Mouse (Mus musculus): ENCODE measurements around the gene Fgd6. TPM values are rescaled to one million over a fixed set of nuclear protein-coding genes. Genes with fewer than 3 reads are reported as not detected.

Fgd6 gene
- polyA plus RNA-seq, 1 experiment from 2014 or later: 3.0 TPM

GRCm38 (mm10) chr10:94080740-94081139 lies 44.9 kb downstream of the Fgd6 start:
- Histone ChIP-seq H3K36me3 (no peaks in the 10 kb centered on the region), H3K4me1 (replicated peaks) (peaks cover 18% of the 10 kb centered on the region), H3K4me2 (no peak overlapping the region), H3K27me3 (no peaks in the 10 kb centered on the region), H3K4me3 (no peak overlapping the region), H3K27ac (no peak overlapping the region), H3K9ac (no peak overlapping the region), H3K9me3 (no peaks in the 10 kb centered on the region)
- no peak for ATAC-seq (ENCODE audit: low FRiP score)
- 70% methylated on average over 3 of the region's 3 CpGs for WGBS

GRCm38 (mm10) chr10:94082040-94082734 lies 46.4 kb downstream of the Fgd6 start:
- Histone ChIP-seq H3K9ac (no peak overlapping the region), H3K4me1 (replicated peaks) (peaks cover 13% of the 10 kb centered on the region), H3K27ac (no peak overlapping the region), H3K4me2 (no peak overlapping the region), H3K9me3 (no peaks in the 10 kb centered on the region), H3K27me3 (no peaks in the 10 kb centered on the region), H3K36me3 (no peaks in the 10 kb centered on the region), H3K4me3 (no peak overlapping the region)
- ATAC-seq (ENCODE audit: low FRiP score): no peak
- 38% methylated on average over 7 of the region's 7 CpGs for WGBS

- Histone ChIP-seq H3K27me3 (no peaks in the 10 kb centered on the region), H3K4me3 (no peak overlapping the region), H3K36me3 (peaks cover 11% of the 10 kb centered on the region), H3K9ac (no peak overlapping the region), H3K27ac (no peak overlapping the region), H3K9me3 (no peaks in the 10 kb centered on the region; the same call in 1 of the 2 replicates), H3K4me2 (no peak overlapping the region), H3K4me1 (replicated peaks) (peaks cover 10% of the 10 kb centered on the region)
- ATAC-seq (ENCODE audit: low FRiP score): no peak
- 82% methylated on average over 8 of the region's 8 CpGs for WGBS
Measured at GRCm38 (mm10) chr10:94086315-94086714, 50.5 kb downstream of the Fgd6 start.

- Histone ChIP-seq H3K4me2 (no peak overlapping the region), H3K36me3 (peaks cover 17% of the 10 kb centered on the region), H3K4me1 (replicated peaks) (peaks cover 3% of the 10 kb centered on the region; the same call in 1 of the 2 replicates), H3K27me3 (no peaks in the 10 kb centered on the region), H3K9me3 (peaks cover 3% of the 10 kb centered on the region), H3K9ac (no peak overlapping the region), H3K27ac (peak overlapping the region; percentile 48; the same call in 1 of the 2 replicates), H3K4me3 (no peak overlapping the region)
- peak; percentile 65; the same call in 1 of the 2 replicates for ATAC-seq (ENCODE audit: low FRiP score)
- WGBS: 19% methylated on average over 8 of the region's 11 CpGs
Measured at GRCm38 (mm10) chr10:94087367-94088077, 51.7 kb downstream of the Fgd6 start.

GRCm38 (mm10) chr10:94090032-94090431 lies 54.2 kb downstream of the Fgd6 start:
- Histone ChIP-seq H3K9me3 (peaks cover 3% of the 10 kb centered on the region), H3K9ac (no peak overlapping the region), H3K4me2 (no peak overlapping the region), H3K4me1 (replicated peaks) (0 out of 2 replicates have a peak, but pooled peaks cover 3% of the 10 kb centered on the region), H3K27ac (no peak overlapping the region), H3K36me3 (peaks cover 17% of the 10 kb centered on the region), H3K27me3 (no peaks in the 10 kb centered on the region), H3K4me3 (no peak overlapping the region)
- 93% methylated on average over 3 of the region's 3 CpGs for WGBS
- no peak for ATAC-seq (ENCODE audit: low FRiP score)

DNA sequence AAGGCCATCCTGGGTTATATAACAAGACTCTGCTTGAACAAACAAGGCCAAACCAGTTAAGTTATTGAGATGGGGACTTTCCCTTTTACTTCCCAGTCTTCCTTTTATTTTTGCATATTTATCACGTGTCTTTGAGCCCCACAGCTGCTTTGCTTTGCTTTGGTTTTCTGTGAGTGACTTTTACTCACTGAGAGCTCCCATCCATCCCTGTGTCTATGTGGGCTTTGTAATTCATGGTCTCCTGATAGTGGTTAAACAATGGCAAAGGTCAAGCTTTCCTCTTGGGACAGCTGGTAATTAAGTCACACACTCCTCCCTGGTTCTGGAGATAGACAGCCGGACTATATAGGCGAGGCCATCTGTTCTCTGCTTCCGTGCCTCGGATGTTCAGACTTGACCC lies 57.7 kb downstream of the Fgd6 start:
- H3K4me3 ChIP-seq: no peak overlapping the region
- no peaks in the 10 kb centered on the region for H3K4me1 ChIP-seq (replicated peaks)
- peak; percentile 54; the same call in 1 of the 2 replicates for ATAC-seq (ENCODE audit: low FRiP score)
- peaks cover 17% of the 10 kb centered on the region for H3K36me3 ChIP-seq
- WGBS: 22% methylated on average over 5 of the region's 5 CpGs
- H3K4me2 ChIP-seq: no peak overlapping the region
- no peak overlapping the region for H3K27ac ChIP-seq
- no peak overlapping the region for H3K9ac ChIP-seq
- H3K9me3 ChIP-seq: peaks cover 3% of the 10 kb centered on the region
- H3K27me3 ChIP-seq: no peaks in the 10 kb centered on the region

DNA sequence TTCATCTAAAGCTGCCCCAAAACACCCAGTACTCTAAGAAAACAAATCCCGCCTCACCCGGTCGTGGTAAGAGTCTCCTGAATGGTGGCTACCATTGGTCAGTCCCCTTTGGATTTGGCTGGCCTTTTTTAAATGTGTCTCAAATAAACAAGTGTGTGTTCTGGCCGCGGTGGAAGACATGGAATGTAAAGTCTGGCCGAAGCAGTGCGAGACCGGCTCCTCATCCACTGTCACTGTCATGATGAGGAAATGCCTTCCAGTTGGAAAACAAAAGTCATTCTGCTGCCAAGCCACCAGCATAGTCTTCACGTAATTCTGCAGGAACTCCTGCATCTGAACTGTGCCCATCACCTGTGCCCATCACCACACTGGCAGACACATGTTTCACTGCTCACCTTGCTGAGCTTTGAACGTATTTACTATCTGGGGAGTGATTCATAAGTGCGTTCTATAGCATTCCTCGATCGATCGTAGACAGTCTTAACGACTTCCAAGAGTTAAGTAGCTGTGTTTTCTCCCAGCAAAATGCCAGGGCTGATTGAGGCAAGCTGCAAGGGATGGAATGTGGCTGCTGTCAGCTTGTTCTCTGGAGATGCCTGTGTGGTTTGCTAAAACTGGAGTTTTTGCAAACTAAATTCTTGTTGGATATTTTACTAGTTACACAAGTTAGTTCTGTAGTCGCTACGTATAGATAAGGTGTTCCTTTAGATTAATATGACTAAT lies 60.1 kb downstream of the Fgd6 start:
- no peak overlapping the region for H3K27ac ChIP-seq
- peaks cover 3% of the 10 kb centered on the region for H3K9me3 ChIP-seq
- WGBS: 92% methylated on average over 17 of the region's 17 CpGs
- H3K27me3 ChIP-seq: no peaks in the 10 kb centered on the region
- no peak overlapping the region for H3K9ac ChIP-seq
- H3K4me1 ChIP-seq (replicated peaks): no peaks in the 10 kb centered on the region
- peaks cover 10% of the 10 kb centered on the region for H3K36me3 ChIP-seq
- H3K4me2 ChIP-seq: no peak overlapping the region
- no peak for ATAC-seq (ENCODE audit: low FRiP score)
- no peak overlapping the region for H3K4me3 ChIP-seq

DNA sequence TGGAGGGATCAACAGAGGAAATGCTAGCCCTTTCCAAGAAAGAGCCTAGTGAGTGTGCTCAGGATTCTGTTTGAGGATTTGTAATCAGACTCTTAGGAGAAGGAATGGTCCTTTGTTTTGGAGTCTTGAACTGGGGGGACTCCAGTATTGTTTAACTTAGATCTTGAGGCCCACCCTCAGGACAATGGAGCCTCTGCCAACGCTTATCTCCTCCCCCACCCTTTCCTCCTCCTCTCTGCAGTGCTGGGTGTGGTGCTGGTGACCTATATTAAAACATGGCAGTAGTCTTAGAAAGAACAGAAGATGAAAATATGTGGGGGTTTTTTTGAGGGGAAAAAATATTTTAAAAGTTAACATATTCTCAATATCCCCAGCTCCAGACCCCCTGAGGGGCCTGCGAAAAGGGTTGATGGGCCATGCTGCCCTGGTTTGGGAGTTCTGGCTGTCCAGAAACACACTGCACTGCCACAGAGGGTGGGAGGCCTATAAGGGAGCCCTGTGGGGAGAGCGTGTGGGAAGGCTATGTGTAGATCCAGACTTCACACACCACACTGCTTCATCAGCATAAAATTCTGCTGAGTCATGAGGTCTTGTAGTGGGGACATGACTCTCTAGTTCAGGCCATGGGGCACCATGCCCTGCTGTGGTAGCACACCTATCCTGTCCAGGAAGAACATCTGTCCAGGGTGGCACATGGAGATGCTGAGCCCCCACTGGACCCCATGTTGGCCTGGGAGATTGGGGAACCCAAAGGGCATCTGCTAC lies 61.5 kb downstream of the Fgd6 start:
- 59% methylated on average over 3 of the region's 3 CpGs for WGBS

GRCm38 (mm10) chr10:94098100-94098499 lies 62.3 kb downstream of the Fgd6 start:
- ATAC-seq (ENCODE audit: low FRiP score): no peak
- Histone ChIP-seq H3K27me3 (no peaks in the 10 kb centered on the region), H3K4me3 (no peak overlapping the region), H3K9me3 (no peaks in the 10 kb centered on the region), H3K9ac (no peak overlapping the region), H3K36me3 (no peaks in the 10 kb centered on the region), H3K4me1 (replicated peaks) (no peaks in the 10 kb centered on the region), H3K4me2 (no peak overlapping the region), H3K27ac (no peak overlapping the region)
- WGBS: 87% methylated on average over 3 of the region's 3 CpGs

More for the DNA sequence above, 61.5 kb downstream of the Fgd6 start:
- Histone ChIP-seq H3K36me3 (no peaks in the 10 kb centered on the region), H3K27ac (no peak overlapping the region), H3K4me1 (replicated peaks) (no peaks in the 10 kb centered on the region), H3K9me3 (no peaks in the 10 kb centered on the region), H3K27me3 (no peaks in the 10 kb centered on the region), H3K4me3 (no peak overlapping the region), H3K4me2 (no peak overlapping the region), H3K9ac (no peak overlapping the region)
- no peak for ATAC-seq (ENCODE audit: low FRiP score)

- peaks cover 11% of the 10 kb centered on the region for H3K36me3 ChIP-seq
- no peaks in the 10 kb centered on the region for H3K9me3 ChIP-seq
- ATAC-seq (ENCODE audit: low FRiP score): no peak
- no peaks in the 10 kb centered on the region for H3K27me3 ChIP-seq
- no peak overlapping the region for H3K27ac ChIP-seq
- no peak overlapping the region for H3K4me3 ChIP-seq
- H3K4me2 ChIP-seq: no peak overlapping the region
- H3K4me1 ChIP-seq (replicated peaks): no peaks in the 10 kb centered on the region
- WGBS: 94% methylated on average over 10 of the region's 10 CpGs
- no peak overlapping the region for H3K9ac ChIP-seq
Measured at GRCm38 (mm10) chr10:94105498-94105897, 69.7 kb downstream of the Fgd6 start.

DNA sequence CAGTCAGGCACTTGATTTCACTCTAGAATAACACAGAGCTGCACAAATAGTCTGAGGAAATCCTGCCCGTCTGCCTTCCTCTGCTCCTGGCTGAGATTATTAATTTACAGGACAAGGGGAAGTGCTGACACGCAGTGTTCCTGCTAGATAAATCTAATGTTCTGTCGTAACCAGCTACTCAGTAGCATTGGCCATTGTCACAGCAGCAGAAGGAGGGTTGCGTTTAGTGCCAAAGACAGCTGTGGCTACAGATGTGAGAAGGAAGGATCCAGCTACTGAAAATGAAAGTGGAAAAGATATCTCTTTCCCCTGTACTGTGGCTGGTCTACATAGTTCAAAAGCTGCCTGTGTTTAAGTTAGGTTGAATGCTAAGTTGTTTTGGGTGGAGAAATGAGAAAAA lies 71.4 kb downstream of the Fgd6 start:
- no peak overlapping the region for H3K4me2 ChIP-seq
- 75% methylated on average over 4 of the region's 4 CpGs for WGBS
- H3K9ac ChIP-seq: no peak overlapping the region
- H3K9me3 ChIP-seq: no peaks in the 10 kb centered on the region
- H3K27me3 ChIP-seq: no peaks in the 10 kb centered on the region
- no peak overlapping the region for H3K4me3 ChIP-seq
- H3K36me3 ChIP-seq: peaks cover 11% of the 10 kb centered on the region
- H3K4me1 ChIP-seq (replicated peaks): no peaks in the 10 kb centered on the region
- no peak for ATAC-seq (ENCODE audit: low FRiP score)
- no peak overlapping the region for H3K27ac ChIP-seq

GRCm38 (mm10) chr10:94107607-94108006 lies 71.8 kb downstream of the Fgd6 start:
- WGBS: 93% methylated on average over 7 of the region's 7 CpGs
- no peak overlapping the region for H3K4me3 ChIP-seq
- H3K9ac ChIP-seq: no peak overlapping the region
- no peak overlapping the region for H3K27ac ChIP-seq
- no peak overlapping the region for H3K4me2 ChIP-seq
- H3K4me1 ChIP-seq (replicated peaks): no peaks in the 10 kb centered on the region
- no peaks in the 10 kb centered on the region for H3K9me3 ChIP-seq
- H3K27me3 ChIP-seq: no peaks in the 10 kb centered on the region
- peaks cover 11% of the 10 kb centered on the region for H3K36me3 ChIP-seq
- ATAC-seq (ENCODE audit: low FRiP score): no peak

Measured in hindbrain, embryonic 13.5 days (tissue).